ENCODE assay signal across 8 mouse cellular contexts in genomic region chr9:31858720-31859340, GRCm38 (mm10). TPM values are rescaled to one million over a fixed set of nuclear protein-coding genes. Genes with fewer than 3 reads are reported as not detected.
A peak's percentile ranks its signal among the peaks of the same experiment; 100 is the strongest.
DNase-seq lines count a peak whose midpoint lies in the region; ATAC-seq and TF ChIP-seq lines count a peak whose summit lies in the region.

No protein-coding gene starts in this region.

- peak; percentile 26; the same call in 1 of the 2 replicates for TF ChIP-seq CTCF in gastrocnemius, adult 2 months (IDR thresholded peaks at IDR 0.05)
- TF ChIP-seq CTCF in CH12.LX (conservative IDR thresholded peaks at IDR 0.05 in 1 of 2, IDR thresholded peaks at IDR 0.05 in 1 of 2; ENCODE audit: low read depth in 2 of 2, low read length in 2 of 2): peak in 1 of 2 experiments; percentile 34; a peak in 2 of 4 replicates
- peak; percentile 71 for TF ChIP-seq CTCF in stomach, postnatal 0 days (IDR thresholded peaks at IDR 0.05; ENCODE audit: low read depth)

- DNase-seq in gastrocnemius, adult 2 months: peak; percentile 24
- DNase-seq in gastrocnemius, postnatal 36 days: no peak
- DNase-seq in CH12.LX (ENCODE audit: extremely low read depth): no peak
- peak; percentile 59 for DNase-seq in forebrain, embryonic 10.5 days (ENCODE audit: extremely low spot score, low spot score)
- DNase-seq in midbrain, embryonic 11.5 days (ENCODE audit: low spot score, missing footprints): peak; percentile 93
- peak; percentile 57 for DNase-seq in stomach, postnatal 0 days (ENCODE audit: low spot score)
- DNase-seq in layer of hippocampus, postnatal 36 days: no peak

- H3K9ac ChIP-seq in CH12.LX (ENCODE audit: insufficient read depth, low read depth): no peak overlapping the region
- H3K9ac ChIP-seq in hindbrain, embryonic 16.5 days (ENCODE audit: low read depth, low read length): peak overlapping the region; percentile 35; the same call in 1 of the 2 replicates
- no peak overlapping the region for H3K9ac ChIP-seq in midbrain, embryonic 11.5 days (ENCODE audit: low read length)
- no peak overlapping the region for H3K9ac ChIP-seq in stomach, postnatal 0 days (ENCODE audit: low read length)

- H3K79me2 ChIP-seq in CH12.LX (replicated peaks; ENCODE audit: control insufficient read depth, extremely low read depth, insufficient read depth, poor library complexity, severe bottlenecking): no peaks in the 10 kb centered on the region

- H3K4me1 ChIP-seq in CH12.LX (ENCODE audit: control insufficient read depth in 1 of 2, insufficient read depth in 2 of 2): peaks cover 3 to 5% of the 10 kb centered on the region in 2 experiments; a peak in 2 of 4 replicates
- peaks cover 14% of the 10 kb centered on the region for H3K4me1 ChIP-seq in forebrain, embryonic 10.5 days
- peaks cover 13% of the 10 kb centered on the region for H3K4me1 ChIP-seq in hindbrain, embryonic 16.5 days (ENCODE audit: control insufficient read depth, insufficient read depth, low read depth, low read length)
- H3K4me1 ChIP-seq in midbrain, embryonic 11.5 days (ENCODE audit: control insufficient read depth, insufficient read depth, low read length): no peaks in the 10 kb centered on the region; the same call in 1 of the 2 replicates
- H3K4me1 ChIP-seq in stomach, postnatal 0 days (replicated peaks; ENCODE audit: control insufficient read depth, insufficient read depth): no peaks in the 10 kb centered on the region; the same call in 1 of the 2 replicates

- no peak overlapping the region; the same call in 1 of the 2 replicates for H3K4me3 ChIP-seq in gastrocnemius, adult 2 months
- H3K4me3 ChIP-seq in CH12.LX (replicated peaks in 1 of 3; ENCODE audit: low read depth in 2 of 3, low read length in 2 of 3, poor library complexity in 1 of 3): no peak overlapping the region
- peak overlapping the region; percentile 36 for H3K4me3 ChIP-seq in forebrain, embryonic 10.5 days
- H3K4me3 ChIP-seq in hindbrain, embryonic 16.5 days (ENCODE audit: low read length): peak overlapping the region; percentile 24
- peak overlapping the region; percentile 9; the same call in 1 of the 2 replicates for H3K4me3 ChIP-seq in midbrain, embryonic 11.5 days (ENCODE audit: low read depth, low read length)
- no peak overlapping the region for H3K4me3 ChIP-seq in stomach, postnatal 0 days (ENCODE audit: low read depth, low read length)

- no peaks in the 10 kb centered on the region for H3K9me3 ChIP-seq in CH12.LX (replicated peaks; ENCODE audit: low read length)
- H3K9me3 ChIP-seq in forebrain, embryonic 10.5 days: no peaks in the 10 kb centered on the region
- H3K9me3 ChIP-seq in hindbrain, embryonic 16.5 days (ENCODE audit: control insufficient read depth, low read length): no peaks in the 10 kb centered on the region
- H3K9me3 ChIP-seq in midbrain, embryonic 11.5 days (ENCODE audit: control insufficient read depth, low read length): no peaks in the 10 kb centered on the region
- H3K9me3 ChIP-seq in stomach, postnatal 0 days (ENCODE audit: control insufficient read depth, low read length): no peaks in the 10 kb centered on the region

- peak; percentile 77 for ATAC-seq in hindbrain, embryonic 16.5 days
- ATAC-seq in midbrain, embryonic 11.5 days (ENCODE audit: low FRiP score): peak; percentile 83
- ATAC-seq in stomach, postnatal 0 days (ENCODE audit: low FRiP score, low TSS enrichment): peak; percentile 57; the same call in 1 of the 2 replicates

- no peak for TF ChIP-seq POLR2A in CH12.LX (IDR thresholded peaks at IDR 0.05; ENCODE audit: low read depth, low read length)

- H3K27ac ChIP-seq in gastrocnemius, adult 2 months: no peak overlapping the region
- no peak overlapping the region for H3K27ac ChIP-seq in CH12.LX (ENCODE audit: insufficient read depth, low read depth)
- no peak overlapping the region for H3K27ac ChIP-seq in forebrain, embryonic 10.5 days
- no peak overlapping the region for H3K27ac ChIP-seq in hindbrain, embryonic 16.5 days (ENCODE audit: low read depth, low read length)
- no peak overlapping the region for H3K27ac ChIP-seq in midbrain, embryonic 11.5 days (ENCODE audit: low read depth, low read length)
- H3K27ac ChIP-seq in stomach, postnatal 0 days (replicated peaks): no peak overlapping the region

- no peaks in the 10 kb centered on the region for H3K36me3 ChIP-seq in CH12.LX (replicated peaks in 1 of 2; ENCODE audit: control insufficient read depth in 1 of 2, insufficient read depth in 1 of 2, low read length in 1 of 2)
- H3K36me3 ChIP-seq in forebrain, embryonic 10.5 days (replicated peaks): no peaks in the 10 kb centered on the region
- H3K36me3 ChIP-seq in hindbrain, embryonic 16.5 days (ENCODE audit: control insufficient read depth, insufficient read depth, low read length): no peaks in the 10 kb centered on the region
- no peaks in the 10 kb centered on the region for H3K36me3 ChIP-seq in midbrain, embryonic 11.5 days (ENCODE audit: control insufficient read depth, insufficient read depth, low read length)
- no peaks in the 10 kb centered on the region for H3K36me3 ChIP-seq in stomach, postnatal 0 days (ENCODE audit: control insufficient read depth, insufficient read depth, low read length)

- in situ Hi-C loops in CH12.LX (cut with MboI; ENCODE audit: low pct_ligation_motif_present, low pct_unique_long_range_greater_than_20kb, low sequenced_read_pairs): no loop called here

- intact Hi-C loops in gastrocnemius, adult 2 months (cut with DNase I): no loop called here
- intact Hi-C loops in gastrocnemius, postnatal 36 days (cut with DNase I): no loop called here

- no peak for TF ChIP-seq RAD21 in CH12.LX (IDR thresholded peaks at IDR 0.05; ENCODE audit: low read depth, low read length)

- 8% methylated on average over 20 of the region's 20 CpGs for whole genome bisulfite sequencing in forebrain, embryonic 10.5 days
- WGBS in hindbrain, embryonic 16.5 days: 6% methylated on average over 20 of the region's 20 CpGs
- WGBS in midbrain, embryonic 11.5 days: 9% methylated on average over 20 of the region's 20 CpGs
- 8% methylated on average over 20 of the region's 20 CpGs for WGBS in stomach, postnatal 0 days

- no peak overlapping the region for H3K4me2 ChIP-seq in CH12.LX (ENCODE audit: insufficient read depth, low read depth, poor library complexity, severe bottlenecking)
- peak overlapping the region; percentile 49 for H3K4me2 ChIP-seq in hindbrain, embryonic 16.5 days (ENCODE audit: low read length)
- H3K4me2 ChIP-seq in midbrain, embryonic 11.5 days: peak overlapping the region; percentile 43
- H3K4me2 ChIP-seq in stomach, postnatal 0 days (replicated peaks; ENCODE audit: low read depth): peak overlapping the region; percentile 37

- no peaks in the 10 kb centered on the region for H3K27me3 ChIP-seq in CH12.LX (replicated peaks)
- H3K27me3 ChIP-seq in forebrain, embryonic 10.5 days (ENCODE audit: poor library complexity, severe bottlenecking): peaks cover 39% of the 10 kb centered on the region
- H3K27me3 ChIP-seq in hindbrain, embryonic 16.5 days (replicated peaks; ENCODE audit: control insufficient read depth, insufficient read depth, low read length): no peaks in the 10 kb centered on the region
- H3K27me3 ChIP-seq in midbrain, embryonic 11.5 days (ENCODE audit: control insufficient read depth, insufficient read depth, low read length): no peaks in the 10 kb centered on the region; the same call in 1 of the 2 replicates
- no peaks in the 10 kb centered on the region for H3K27me3 ChIP-seq in stomach, postnatal 0 days (ENCODE audit: control insufficient read depth, insufficient read depth, low read length)

- TF ChIP-seq EP300 in CH12.LX (IDR thresholded peaks at IDR 0.05; ENCODE audit: low read length): no peak
- TF ChIP-seq EP300 in stomach, postnatal 0 days (optimal IDR thresholded peaks at IDR 0.05): no peak

- dilution Hi-C loops in CH12.LX (cut with MboI; ENCODE audit: extremely low pct_ligation_motif_present, extremely low pct_unique_long_range_greater_than_20kb, low sequenced_read_pairs): no loop called here

TF ChIP-seq in CH12.LX, 34 proteins besides CTCF, POLR2A, EP300 and RAD21:
- TF ChIP-seq PAX5 (IDR thresholded peaks at IDR 0.05; ENCODE audit: low read length): no peak
- no peak for TF ChIP-seq NELFE (IDR thresholded peaks at IDR 0.05; ENCODE audit: low read depth, low read length)
- no peak for TF ChIP-seq NRF1 (IDR thresholded peaks at IDR 0.05; ENCODE audit: low read depth, low read length)
- no peak for TF ChIP-seq USF2 (conservative IDR thresholded peaks at IDR 0.05; ENCODE audit: low read depth, low read length)
- peak; percentile 37 for TF ChIP-seq SMC3 (IDR thresholded peaks at IDR 0.05; ENCODE audit: low read depth, low read length)

RNA-seq across cellular contexts. Expression of gene Barx2, which starts 54.4 kb away (rescaled TPM):
- 10 to 100 TPM; 13.7 to 35.5 TPM for total RNA-seq in gastrocnemius, adult 2 months (2021)
- total RNA-seq in gastrocnemius, postnatal 36 days (2021): 10 to 100 TPM in 1 of 2 experiments, 1 to 10 TPM in 1; 8.1 to 10.3 TPM
- total RNA-seq in CH12.LX (2012; rRNA removed) (not detected in 2 replicates), CH12.LX (2014; rRNA removed) (not detected in 2 replicates)
- polyA plus RNA-seq in CH12.LX (2012; ENCODE audit: insufficient read length, low read depth): not detected in 2 replicates
- not detected in 2 replicates for polyA plus RNA-seq in forebrain, embryonic 10.5 days (2016; fragmentation: Nextera tagmentation; extraction: Ambion mirVana)
- 0.45 and 0.51 TPM in 2 replicates for polyA plus RNA-seq in hindbrain, embryonic 16.5 days (2015; fragmentation: Nextera tagmentation; extraction: Ambion mirVana)
- polyA plus RNA-seq in midbrain, embryonic 11.5 days (2014; fragmentation: Nextera tagmentation; extraction: Ambion mirVana): not detected in 2 replicates
- 4.1 and 4.6 TPM in 2 replicates for polyA plus RNA-seq in stomach, postnatal 0 days (2015; fragmentation: Nextera tagmentation; extraction: Ambion mirVana)
- total RNA-seq in layer of hippocampus, postnatal 36 days (2021): under 1 TPM; 0.57 to 0.76 TPM

Comparison
In these comparisons a context has a peak if more than half of its experiments do, and no peak if none do; other contexts are left out.
1. DNase-seq: peak in gastrocnemius, adult 2 months (single experiment), forebrain, embryonic 10.5 days (single experiment), midbrain, embryonic 11.5 days (single experiment) and stomach, postnatal 0 days (single experiment); none in gastrocnemius, postnatal 36 days (0 of 2), CH12.LX (single experiment) and layer of hippocampus, postnatal 36 days (0 of 2).
2. H3K4me3 ChIP-seq: peak in forebrain, embryonic 10.5 days (single experiment), hindbrain, embryonic 16.5 days (single experiment) and midbrain, embryonic 11.5 days (single experiment); none in gastrocnemius, adult 2 months (single experiment), CH12.LX (0 of 3) and stomach, postnatal 0 days (single experiment).
3. Peak in every context shown above with its lines, with median percentiles within 50 percentile points of each other: ATAC-seq.